Comparison of ENCODE assay signal across 12 mouse cellular contexts in genomic region chr5:147055572-147056245, GRCm38 (mm10). TPM values are rescaled to one million over a fixed set of nuclear protein-coding genes. Genes with fewer than 3 reads are reported as not detected.
DNase-seq lines count a peak whose midpoint lies in the region; ATAC-seq and TF ChIP-seq lines count a peak whose summit lies in the region.
"Had no signal": no experiment of that assay in that cellular context is flagged by ENCODE, and none has a peak within 500 bp of the region (broad histone marks: within the 10 kb centered on the region; RNA-seq: fewer than 3 reads in every experiment).

No protein-coding gene starts in this region.

- no peak overlapping the region for H3ac ChIP-seq in C2C12 (ENCODE audit: control insufficient read depth, insufficient read length, low read depth)

- no peak for DNase-seq in cerebellum, adult 2 months
- no peak for DNase-seq in cerebellum, adult 18-20 months
- no peak for DNase-seq in limb, embryonic 10.5 days (ENCODE audit: low spot score)
- DNase-seq in induced T-regulatory cell, adult 2 months (ENCODE audit: low read depth) = peak; percentile 81
- no peak for DNase-seq in cerebellum, postnatal 4 days (ENCODE audit: low spot score in 2 of 2)
- no peak for DNase-seq in hindbrain, postnatal 0 days (ENCODE audit: low spot score)
- DNase-seq: B cell, adult 2 months; embryo, embryonic 11 days had no signal

- H3K36me3 ChIP-seq in limb, embryonic 15.5 days = no peaks in the 10 kb centered on the region
- H3K36me3 ChIP-seq in limb, embryonic 10.5 days = no peaks in the 10 kb centered on the region
- no peaks in the 10 kb centered on the region for H3K36me3 ChIP-seq in C2C12 (ENCODE audit: control insufficient read depth, insufficient read depth)
- no peaks in the 10 kb centered on the region for H3K36me3 ChIP-seq in hindbrain, postnatal 0 days (ENCODE audit: insufficient read depth, low read length)
- H3K36me3 ChIP-seq: hindbrain, embryonic 12.5 days had no signal

- H3K79me3 ChIP-seq in C2C12 (ENCODE audit: low read depth) = peaks cover 11% of the 10 kb centered on the region

- peaks cover 53% of the 10 kb centered on the region for H3K79me2 ChIP-seq in C2C12 (ENCODE audit: control insufficient read depth, insufficient read depth)

- peaks cover 49% of the 10 kb centered on the region for H3K4me1 ChIP-seq in cerebellum, adult 2 months (ENCODE audit: control insufficient read depth, insufficient read depth, low read length)
- H3K4me1 ChIP-seq in limb, embryonic 15.5 days = peaks cover 15% of the 10 kb centered on the region
- H3K4me1 ChIP-seq in limb, embryonic 10.5 days = 0 out of 2 replicates have a peak, but pooled peaks cover 11% of the 10 kb centered on the region
- H3K4me1 ChIP-seq in hindbrain, postnatal 0 days (ENCODE audit: insufficient read depth, low read length) = peaks cover 5% of the 10 kb centered on the region; the same call in 1 of the 2 replicates

- no peak overlapping the region for H3K4me3 ChIP-seq in cerebellum, adult 2 months (replicated peaks; ENCODE audit: insufficient read depth, low read depth, low read length)
- H3K4me3 ChIP-seq in limb, embryonic 15.5 days = no peak overlapping the region
- H3K4me3 ChIP-seq in limb, embryonic 10.5 days = no peak overlapping the region
- H3K4me3 ChIP-seq in C2C12 (ENCODE audit: insufficient read depth, poor library complexity, severe bottlenecking) = no peak overlapping the region
- no peak overlapping the region for H3K4me3 ChIP-seq in hindbrain, postnatal 0 days (ENCODE audit: low read length)
- H3K4me3 ChIP-seq: forebrain, embryonic 13.5 days; hindbrain, embryonic 12.5 days had no signal

- peak overlapping the region; percentile 82; the same call in 1 of the 2 replicates for H3K27ac ChIP-seq in cerebellum, adult 2 months (ENCODE audit: insufficient read depth, low read length)
- no peak overlapping the region for H3K27ac ChIP-seq in limb, embryonic 15.5 days
- no peak overlapping the region for H3K27ac ChIP-seq in limb, embryonic 10.5 days
- no peak overlapping the region for H3K27ac ChIP-seq in hindbrain, postnatal 0 days
- H3K27ac ChIP-seq: forebrain, embryonic 13.5 days; hindbrain, embryonic 12.5 days had no signal

- no peak for TF ChIP-seq POLR2A in cerebellum, adult 2 months (IDR thresholded peaks at IDR 0.05; ENCODE audit: borderline replicate concordance, insufficient read depth, low read length)

- H3K4me2 ChIP-seq in limb, embryonic 15.5 days = no peak overlapping the region
- no peak overlapping the region for H3K4me2 ChIP-seq in hindbrain, postnatal 0 days (ENCODE audit: low read depth, low read length)
- H3K4me2 ChIP-seq: forebrain, embryonic 13.5 days; hindbrain, embryonic 12.5 days had no signal

- no peaks in the 10 kb centered on the region for H3K9me3 ChIP-seq in limb, embryonic 15.5 days
- no peaks in the 10 kb centered on the region for H3K9me3 ChIP-seq in limb, embryonic 10.5 days (replicated peaks)
- H3K9me3 ChIP-seq in hindbrain, postnatal 0 days (ENCODE audit: low read length) = no peaks in the 10 kb centered on the region
- H3K9me3 ChIP-seq: forebrain, embryonic 13.5 days; hindbrain, embryonic 12.5 days had no signal

- 62% methylated on average over 6 of the region's 6 CpGs for WGBS in cerebellum, adult 2 months
- 67% methylated on average over 6 of the region's 6 CpGs for WGBS in limb, embryonic 15.5 days
- 85% methylated on average over 6 of the region's 6 CpGs for WGBS in limb, embryonic 10.5 days
- WGBS in hindbrain, postnatal 0 days = 88% methylated on average over 6 of the region's 6 CpGs

- TF ChIP-seq CTCF in cerebellum, adult 2 months (IDR thresholded peaks at IDR 0.05; ENCODE audit: borderline replicate concordance, insufficient read depth, low read depth, low read length) = no peak
- no peak for TF ChIP-seq CTCF in C2C12 (IDR thresholded peaks at IDR 0.05; ENCODE audit: control insufficient read depth, insufficient read depth, insufficient read length)
- TF ChIP-seq CTCF in hindbrain, postnatal 0 days (IDR thresholded peaks at IDR 0.05; ENCODE audit: low read depth) = no peak

- ATAC-seq in limb, embryonic 15.5 days (ENCODE audit: insufficient number of reproducible peaks, low FRiP score, low TSS enrichment, low read depth) = 0 out of 2 replicates have a peak, but pooled peaks have one; percentile 14
- ATAC-seq in hindbrain, postnatal 0 days = no peak
- ATAC-seq: forebrain, embryonic 13.5 days had no signal

- H3K27me3 ChIP-seq in cerebellum, adult 2 months (ENCODE audit: control insufficient read depth, insufficient read depth, low read length) = no peaks in the 10 kb centered on the region
- no peaks in the 10 kb centered on the region for H3K27me3 ChIP-seq in limb, embryonic 15.5 days
- no peaks in the 10 kb centered on the region for H3K27me3 ChIP-seq in limb, embryonic 10.5 days (ENCODE audit: low read depth, poor library complexity, severe bottlenecking)
- H3K27me3 ChIP-seq in C2C12 (ENCODE audit: control insufficient read depth, insufficient read depth, insufficient read length) = no peaks in the 10 kb centered on the region
- H3K27me3 ChIP-seq in hindbrain, postnatal 0 days (ENCODE audit: insufficient read depth, low read length) = no peaks in the 10 kb centered on the region
- H3K27me3 ChIP-seq: forebrain, embryonic 13.5 days; hindbrain, embryonic 12.5 days had no signal

- H3K9ac ChIP-seq in limb, embryonic 15.5 days = no peak overlapping the region
- no peak overlapping the region for H3K9ac ChIP-seq in hindbrain, postnatal 0 days (replicated peaks; ENCODE audit: low read length)
- H3K9ac ChIP-seq: forebrain, embryonic 13.5 days; hindbrain, embryonic 12.5 days had no signal

TF ChIP-seq in C2C12, 6 proteins besides CTCF, POLR2A, EP300 and RAD21:
- TF ChIP-seq MYOG (IDR thresholded peaks at IDR 0.05; ENCODE audit: control insufficient read depth, extremely low read depth, insufficient read length) (no peak), FOSL1 (IDR thresholded peaks at IDR 0.05; ENCODE audit: insufficient read depth, low read length, poor library complexity, severe bottlenecking) (no peak), MAX (IDR thresholded peaks at IDR 0.05) (no peak), CEBPB (IDR thresholded peaks at IDR 0.05; ENCODE audit: low read depth) (peak; percentile 89), MYOD1 (IDR thresholded peaks at IDR 0.05; ENCODE audit: control insufficient read depth, insufficient read length, low read depth) (peak; percentile 90), USF1 (IDR thresholded peaks at IDR 0.05; ENCODE audit: low read depth) (no peak)

RNA-seq across cellular contexts. Expression of gene Lnx2, which starts 20.7 kb away (rescaled TPM):
- 15.9 and 16.8 TPM in 2 replicates for polyA plus RNA-seq in cerebellum, adult 2 months (2012; rRNA removed)
- 14.2 and 15.7 TPM in 2 replicates for polyA plus RNA-seq in limb, embryonic 15.5 days (2015; fragmentation: Nextera tagmentation; extraction: Ambion mirVana)
- polyA plus RNA-seq in limb, embryonic 10.5 days (2016; fragmentation: Nextera tagmentation; extraction: Ambion mirVana) = 10.4 and 12.0 TPM in 2 replicates
- 3.7 TPM for polyA plus RNA-seq in C2C12 (2012; fragmentation: generic; extraction: Trizol)
- 7.4 and 9.7 TPM in 2 replicates for total RNA-seq in hindbrain, postnatal 0 days (2014; rRNA removed)
- polyA plus RNA-seq in hindbrain, postnatal 0 days (2015; fragmentation: Nextera tagmentation; extraction: Ambion mirVana) = 3.0 and 3.3 TPM in 2 replicates

RNA-seq across cellular contexts. Expression of gene Polr1d, which starts 21.1 kb away (rescaled TPM):
- 85.0 and 89.2 TPM in 2 replicates for polyA plus RNA-seq in cerebellum, adult 2 months (2012; rRNA removed)
- 135 and 145 TPM in 2 replicates for polyA plus RNA-seq in limb, embryonic 15.5 days (2015; fragmentation: Nextera tagmentation; extraction: Ambion mirVana)
- polyA plus RNA-seq in limb, embryonic 10.5 days (2016; fragmentation: Nextera tagmentation; extraction: Ambion mirVana) = 129 and 149 TPM in 2 replicates
- 115 TPM for polyA plus RNA-seq in C2C12 (2012; fragmentation: generic; extraction: Trizol)
- 53.7 and 55.0 TPM in 2 replicates for total RNA-seq in hindbrain, postnatal 0 days (2014; rRNA removed)
- polyA plus RNA-seq in hindbrain, postnatal 0 days (2015; fragmentation: Nextera tagmentation; extraction: Ambion mirVana) = 103 and 106 TPM in 2 replicates
